Mouse (Mus musculus) spleen, postnatal 10 days (tissue): ENCODE results near the gene Btbd35f17.
"Not testable (repeated sequence)": the region's sequence is repeated elsewhere in the genome, so short reads cannot be mapped to it uniquely, and the experiment has no call there.

Source experiments
- DNase-seq, 2 experiments: peaks; one replicate each; pipeline ENCODE4 v3.0.0; 2021 to 2022; ENCODE audit warnings: low spot score in 2 of 2

Gene Btbd35f17

GRCm38 (mm10) chrX:4370336-4370735, at the start of gene Btbd35f17:
Gene Btbd35f17, plus strand, starts transcription at chrX:4370636.
- DNase-seq: not testable (repeated sequence)
